Mouse (Mus musculus) olfactory bulb, adult 2 months (tissue): ENCODE measurements around the gene Macrod1. TPM values are rescaled to one million over a fixed set of nuclear protein-coding genes. Genes with fewer than 3 reads are reported as not detected.

Source experiments
- H3K27ac ChIP-seq: fragments of 200-500 bp; 2 replicates; pipeline ENCODE4 v1.5.1; 2012; ENCODE audit warnings: low read depth, low read length; ENCODE audit not compliant: insufficient read depth
- H3K4me1 ChIP-seq: fragments of 200-500 bp; 2 replicates; pipeline ENCODE4 v1.6.1; 2012; ENCODE audit warnings: low read length; ENCODE audit not compliant: control insufficient read depth, insufficient read depth
- H3K4me3 ChIP-seq: fragments of 200-500 bp; 2 replicates; pipeline ENCODE4 v1.5.1; 2012; ENCODE audit warnings: mild to moderate bottlenecking, low read depth, low read length, moderate library complexity; ENCODE audit not compliant: insufficient read depth
- CTCF ChIP-seq: fragments of 200-500 bp; IDR thresholded peaks from 2 replicates; pipeline ENCODE4 v1.5.1; 2012; ENCODE audit warnings: low read depth, mild to moderate bottlenecking, low read length, moderate library complexity; ENCODE audit not compliant: insufficient read depth
- POLR2A ChIP-seq: fragments of 200-500 bp; IDR thresholded peaks from 2 replicates; pipeline ENCODE4 v1.6.1; 2012; ENCODE audit warnings: mild to moderate bottlenecking, low read depth, low read length, moderate library complexity; ENCODE audit not compliant: insufficient read depth
- WGBS: fragments of 180-500 bp; shearing (Covaris S2); methylation state at CpG from one replicate; pipeline ENCODE4 v1.1.7; 2018; 5-methylcytosine and 5-hydroxymethylcytosine counted together
- polyA plus RNA-seq: library from polyadenylated mRNA; stranded (reverse); fragments of >200 nt; gene quantifications from 2 replicates; pipeline ENCODE4 v1.2.4, GENCODE M21; 2012; ENCODE audit warnings: low replicate concordance; ENCODE audit not compliant: missing spikeins, insufficient read depth, insufficient read length

The Macrod1 gene
- not detected in 2 replicates for polyA plus RNA-seq

DNA sequence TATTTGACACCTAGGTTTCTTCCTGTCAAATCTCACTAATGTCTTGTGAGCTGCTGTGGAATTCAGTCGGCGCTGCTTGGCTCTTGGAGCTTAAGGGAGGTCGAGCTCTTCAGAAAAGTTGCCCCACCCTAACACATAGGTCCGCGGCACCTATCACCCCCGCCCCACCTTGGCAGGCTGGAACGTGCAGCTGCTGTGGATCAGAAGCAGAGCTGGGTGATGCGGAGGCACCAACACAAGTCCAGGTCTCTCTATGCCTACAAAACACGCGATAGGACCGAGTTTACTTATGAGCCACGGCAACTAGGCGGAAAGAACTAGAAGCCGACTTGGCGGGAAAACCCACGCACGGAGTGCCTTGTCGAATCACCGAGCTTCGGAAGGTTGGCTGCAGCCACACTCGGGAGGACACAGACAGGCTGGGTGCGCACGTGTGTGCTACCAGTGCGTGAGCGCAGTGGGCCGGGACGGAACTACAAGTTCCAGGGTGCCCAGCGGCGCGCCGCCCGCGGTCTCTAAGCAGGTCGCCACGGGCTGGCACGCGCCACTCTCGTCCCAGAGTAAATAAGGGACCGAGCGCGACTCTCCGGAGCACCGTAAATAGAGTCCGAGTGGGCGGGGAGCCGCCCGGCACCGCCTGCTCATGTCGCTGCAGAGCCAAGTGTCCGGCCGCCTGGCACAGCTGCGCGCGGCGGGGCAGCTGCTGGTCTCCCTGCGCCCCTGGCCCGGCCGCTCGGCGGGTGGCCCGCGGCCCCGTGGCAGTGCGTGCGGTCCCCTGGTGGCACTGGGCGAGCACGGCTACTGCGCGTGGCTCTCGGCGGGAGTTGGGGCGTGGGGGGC, at the start of gene Macrod1:
Gene Macrod1, plus strand, starts transcription at position 563 of the 840 bp plus-strand sequence.
- peaks cover 23% of the 10 kb centered on the region for H3K4me1 ChIP-seq
- WGBS, result 1% methylated on average over 72 of the region's 72 CpGs
- no peak within 1 kb of the TSS for H3K27ac ChIP-seq
- peak within 1 kb of the TSS; percentile 67 for H3K4me3 ChIP-seq
- TF ChIP-seq POLR2A (0 out of 2 replicates have a peak, but pooled peaks have one; percentile 29), CTCF (no peak)

DNA sequence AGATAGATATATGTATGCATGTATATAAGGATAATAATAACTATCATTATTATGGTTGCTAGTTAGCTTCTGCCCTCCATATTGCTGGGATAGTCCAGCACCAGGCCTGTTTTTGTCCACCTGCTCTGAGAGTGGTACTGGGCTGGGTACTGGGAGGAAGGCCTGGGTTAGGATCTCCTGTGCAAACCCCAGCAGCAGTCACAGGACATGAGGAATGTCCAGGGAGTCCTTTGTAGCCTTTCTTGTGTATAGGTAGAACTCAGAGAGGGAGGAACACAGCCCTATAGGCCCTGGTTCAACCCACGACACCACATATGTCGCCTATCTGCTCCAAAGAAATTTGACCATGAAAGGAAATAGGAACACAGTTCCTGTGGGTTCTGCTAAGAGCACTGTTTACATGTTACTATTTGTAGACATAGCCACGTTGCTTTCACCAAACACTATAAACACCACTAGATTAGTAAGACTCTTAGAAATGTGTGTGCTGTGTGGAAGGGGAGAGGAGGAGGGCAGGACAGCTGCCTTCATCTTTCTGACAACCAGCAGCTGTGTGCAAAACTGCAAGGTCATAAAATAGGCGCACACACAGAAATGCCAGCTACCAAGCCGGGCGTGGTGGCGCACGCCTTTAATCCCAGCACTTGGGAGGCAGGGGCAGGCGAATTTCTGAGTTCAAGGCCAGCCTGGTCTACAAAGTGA, 49.6 kb upstream of the Macrod1 start:
- TF ChIP-seq POLR2A, result no peak
- no peak for TF ChIP-seq CTCF

DNA sequence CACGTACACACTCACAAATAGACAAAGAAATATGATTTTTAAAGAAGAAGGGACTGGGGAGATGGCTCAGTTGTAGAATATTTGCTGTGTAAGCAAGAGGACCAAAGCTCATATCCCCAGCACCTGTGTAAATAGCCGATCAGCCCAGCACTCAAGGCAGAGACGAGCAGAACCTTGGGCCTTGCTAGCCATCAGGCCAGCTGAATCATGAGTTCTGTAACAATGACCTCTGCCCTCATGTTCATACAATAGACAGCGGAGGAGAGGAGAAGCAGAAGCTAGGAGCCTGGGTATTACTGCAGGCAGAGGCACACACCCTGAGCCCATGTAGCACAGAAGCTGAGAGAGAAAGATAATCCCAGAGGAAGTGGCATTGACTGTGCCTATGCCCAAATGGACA, 44.2 kb upstream of the Macrod1 start:
- WGBS, result 87% methylated on average over 4 of the region's 4 CpGs
- Histone ChIP-seq H3K4me1 (no peaks in the 10 kb centered on the region), H3K27ac (no peak overlapping the region), H3K4me3 (no peak overlapping the region)
- TF ChIP-seq CTCF (no peak), POLR2A (no peak)

More for the DNA sequence above, 49.6 kb upstream of the Macrod1 start:
- 49% methylated on average over 9 of the region's 9 CpGs for WGBS
- peak overlapping the region; percentile 90 for H3K27ac ChIP-seq
- peaks cover 2% of the 10 kb centered on the region for H3K4me1 ChIP-seq
- H3K4me3 ChIP-seq, result no peak overlapping the region

DNA sequence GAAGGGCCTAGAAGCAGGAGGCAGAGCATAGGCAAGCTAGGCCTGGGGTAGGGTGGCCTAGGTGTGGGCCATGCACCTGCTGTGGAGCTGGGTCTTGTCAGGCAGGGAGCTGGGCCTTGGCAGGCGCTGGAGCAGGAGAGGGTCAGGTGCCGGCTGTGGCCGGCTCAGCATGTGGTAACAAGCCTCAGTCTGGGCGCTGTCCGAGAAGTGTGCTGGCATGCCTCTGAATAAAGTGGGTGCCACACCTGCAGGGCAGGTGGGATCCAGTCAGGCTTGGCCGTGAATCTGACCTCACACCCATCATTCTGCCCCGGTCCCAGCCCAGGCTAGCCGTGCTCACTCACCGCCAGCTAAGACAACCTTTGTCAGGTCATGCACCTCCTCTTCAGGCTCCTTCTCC, 42.6 kb upstream of the Macrod1 start:
- 87% methylated on average over 9 of the region's 9 CpGs for WGBS

DNA sequence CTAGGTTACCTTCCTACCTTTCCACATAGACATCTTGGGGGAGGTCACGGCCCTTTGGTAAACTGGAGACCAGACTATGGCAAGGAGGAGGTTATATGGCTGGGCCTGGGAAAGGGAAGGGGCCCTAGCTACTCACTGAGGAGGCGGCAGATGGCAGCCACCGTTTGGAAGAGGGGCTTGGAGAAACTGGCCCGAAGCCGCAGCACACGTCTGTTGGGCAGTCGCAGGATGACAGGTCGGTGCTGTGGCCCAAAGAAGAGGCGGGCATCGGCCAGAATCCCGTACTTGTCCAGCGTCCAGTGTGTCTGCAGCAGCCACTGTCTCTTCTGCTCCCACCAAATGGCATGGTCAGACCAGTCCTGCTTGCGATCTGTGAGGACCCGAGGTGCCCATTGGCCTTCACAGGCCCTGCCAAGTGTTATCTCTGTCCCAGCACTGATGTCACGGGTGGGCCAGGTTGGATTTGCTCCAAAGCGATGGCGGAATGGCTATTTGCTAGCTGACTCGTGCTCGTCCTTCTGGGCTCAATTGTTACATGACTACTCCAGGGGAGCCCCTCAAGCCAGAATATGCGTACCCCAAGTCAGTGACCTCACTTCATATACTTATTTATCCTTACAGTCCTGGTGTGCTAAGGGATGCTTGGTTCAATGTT, 42.0 kb upstream of the Macrod1 start:
- no peak for TF ChIP-seq CTCF
- TF ChIP-seq POLR2A, result no peak
- Histone ChIP-seq H3K27ac (no peak overlapping the region), H3K4me1 (no peaks in the 10 kb centered on the region), H3K4me3 (no peak overlapping the region)
- WGBS, result 93% methylated on average over 20 of the region's 20 CpGs

More for the DNA sequence above, 42.6 kb upstream of the Macrod1 start:
- Histone ChIP-seq H3K27ac (no peak overlapping the region), H3K4me3 (no peak overlapping the region), H3K4me1 (no peaks in the 10 kb centered on the region)
- no peak for TF ChIP-seq POLR2A
- TF ChIP-seq CTCF, result no peak

DNA sequence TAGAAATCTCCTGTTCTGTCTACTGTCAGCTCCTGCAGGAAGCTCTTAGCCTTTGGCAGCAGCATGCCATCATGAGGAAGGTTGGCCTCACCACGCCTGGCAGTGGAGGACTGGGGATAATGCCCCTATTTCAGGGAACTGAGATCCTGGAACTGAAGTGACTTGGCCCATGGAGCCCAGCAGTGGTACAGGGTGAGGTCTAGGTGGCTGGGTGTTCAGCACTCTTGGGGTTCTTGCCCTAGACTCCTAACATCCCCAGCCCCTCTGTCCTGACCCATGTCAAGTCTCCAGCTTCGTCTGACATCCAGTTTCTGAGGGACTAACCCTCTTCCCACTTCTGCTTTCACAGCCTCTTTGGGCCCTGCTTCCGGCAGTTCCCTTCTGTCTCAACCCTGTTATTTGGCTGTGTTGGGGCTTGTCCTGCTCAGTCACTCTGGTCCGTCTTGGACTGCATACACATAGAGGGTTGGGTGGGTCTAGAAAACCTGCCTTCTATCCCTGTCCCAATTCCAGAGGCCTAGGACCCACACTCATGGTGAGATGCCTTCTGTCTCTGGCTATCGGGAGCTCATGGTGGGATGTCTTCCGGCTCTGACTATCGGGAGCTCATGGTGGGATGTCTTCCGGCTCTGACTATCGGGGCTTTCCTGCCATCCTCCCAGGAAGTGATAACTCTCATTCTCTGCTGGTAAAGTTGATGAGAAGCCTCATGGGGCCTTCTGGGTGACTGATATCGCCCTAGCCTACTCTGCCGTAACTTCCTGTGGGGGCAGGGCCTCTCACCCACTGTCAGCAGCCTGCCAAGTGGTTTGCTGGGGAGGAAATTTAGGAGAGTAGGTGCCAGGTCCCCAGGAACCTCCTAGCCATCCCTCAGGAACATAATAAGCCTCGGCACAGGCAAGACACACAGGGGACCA, 38.8 kb upstream of the Macrod1 start:
- WGBS, result 83% methylated on average over 12 of the region's 12 CpGs
- Histone ChIP-seq H3K27ac (no peak overlapping the region), H3K4me1 (no peaks in the 10 kb centered on the region), H3K4me3 (no peak overlapping the region)
- TF ChIP-seq POLR2A (no peak), CTCF (no peak)

DNA sequence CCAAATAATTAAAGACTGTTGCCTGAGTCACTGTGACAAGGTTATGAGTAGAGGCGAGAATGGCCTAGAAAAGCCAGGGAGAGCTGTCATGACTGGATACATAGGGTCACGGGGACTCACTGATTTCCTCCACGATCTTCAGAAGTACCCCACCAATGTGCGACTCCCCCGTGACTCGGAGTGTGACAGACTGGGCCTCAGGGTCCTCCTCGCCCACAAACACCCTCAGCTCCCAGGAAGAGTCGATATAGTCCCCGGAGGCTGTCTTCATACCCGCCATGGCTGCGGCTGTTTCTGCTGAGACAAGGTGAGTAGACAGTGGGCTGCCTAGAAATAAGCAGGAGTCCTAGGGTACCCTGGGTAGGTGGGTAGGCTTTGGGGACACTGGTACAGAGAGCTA, 38.1 kb upstream of the Macrod1 start:
- WGBS, result 81% methylated on average over 11 of the region's 11 CpGs
- TF ChIP-seq POLR2A (no peak), CTCF (no peak)
- no peaks in the 10 kb centered on the region for H3K4me1 ChIP-seq
- H3K4me3 ChIP-seq, result no peak overlapping the region
- no peak overlapping the region for H3K27ac ChIP-seq

DNA sequence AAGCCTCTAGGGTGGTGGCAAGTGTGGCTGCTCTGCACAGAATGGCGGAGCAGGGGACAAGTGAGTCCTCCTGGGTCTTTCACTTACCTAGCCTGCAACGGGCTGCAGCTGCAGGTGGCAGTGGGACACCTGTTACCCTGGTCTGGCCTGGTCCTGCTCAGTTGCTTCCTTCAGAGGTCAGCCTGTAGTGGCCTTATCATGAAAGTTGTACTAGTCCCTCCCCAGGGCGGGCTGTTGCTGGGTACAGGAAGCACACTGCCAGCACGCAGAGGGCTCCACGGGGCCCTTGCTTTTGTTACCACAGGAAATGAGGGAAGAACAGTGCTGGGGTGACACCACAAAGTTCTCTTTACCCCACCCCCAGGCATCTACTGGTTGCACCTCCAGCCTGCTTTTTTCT, 37.4 kb upstream of the Macrod1 start, which contains the start of gene Fermt3:
Gene Fermt3, minus strand, starts transcription at position 279 of the 400 bp plus-strand sequence.
- TF ChIP-seq CTCF (no peak), POLR2A (no peak)
- H3K4me3 ChIP-seq, result no peak within 1 kb of the TSS; the same call in 1 of the 2 replicates
- WGBS, result 83% methylated on average over 5 of the region's 5 CpGs
- H3K4me1 ChIP-seq, result no peaks in the 10 kb centered on the region
- H3K27ac ChIP-seq, result 0 out of 2 replicates have a peak within 1 kb of the TSS, but pooled peaks have one; percentile 29
